Mouse (Mus musculus) lung, postnatal 0 days (tissue): ENCODE measurements around the gene Pdia4. TPM values are rescaled to one million over a fixed set of nuclear protein-coding genes. Genes with fewer than 3 reads are reported as not detected.
A peak's percentile ranks its signal among the peaks of the same experiment; 100 is the strongest.

Experiments
- ATAC-seq: fragments of 200-750 bp; cut with Nextera tagmentation; 2 replicates; pipeline ENCODE4 v1.8.0; 2017; ENCODE audit warnings: moderate library complexity
- DNase-seq: peaks from one replicate; pipeline ENCODE4 v3.0.0-alpha.2; 2016; ENCODE audit warnings: low spot score
- H3K27ac ChIP-seq: fragments of 300-500 bp; sonication (generic); 2 replicates; pipeline ENCODE4 v1.5.1; 2014; ENCODE audit warnings: antibody characterized with exemption, mild to moderate bottlenecking, low read length, mixed read lengths
- H3K27me3 ChIP-seq: fragments of 300-500 bp; sonication (generic); replicated peaks from 2 replicates; pipeline ENCODE4 v1.6.1; 2014; ENCODE audit warnings: low read length, mixed read lengths; ENCODE audit not compliant: insufficient read depth
- H3K36me3 ChIP-seq: fragments of 300-500 bp; sonication (generic); 2 replicates; pipeline ENCODE4 v1.6.1; 2014; ENCODE audit warnings: low read length, mixed read lengths; ENCODE audit not compliant: insufficient read depth
- H3K4me1 ChIP-seq: fragments of 300-500 bp; sonication (generic); 2 replicates; pipeline ENCODE4 v1.6.1; 2014; ENCODE audit warnings: antibody characterized with exemption, low read depth, low read length, mixed read lengths; ENCODE audit not compliant: insufficient read depth
- H3K4me2 ChIP-seq: fragments of 300-500 bp; sonication (generic); replicated peaks from 2 replicates; pipeline ENCODE4 v1.6.1; 2014; ENCODE audit warnings: low read depth, mild to moderate bottlenecking, low read length, moderate library complexity, mixed read lengths
- H3K4me3 ChIP-seq: fragments of 300-500 bp; sonication (generic); 2 replicates; pipeline ENCODE4 v1.5.1; 2014; ENCODE audit warnings: low read depth, low read length
- H3K9ac ChIP-seq: fragments of 300-500 bp; sonication (generic); replicated peaks from 2 replicates; pipeline ENCODE4 v1.6.1; 2014; ENCODE audit warnings: low read depth, mild to moderate bottlenecking
- H3K9me3 ChIP-seq: fragments of 300-500 bp; sonication (generic); 2 replicates; pipeline ENCODE4 v1.6.1; 2016; ENCODE audit warnings: low read length, mixed read lengths
- CTCF ChIP-seq: IDR thresholded peaks from 2 replicates; pipeline ENCODE4 v1.5.1; 2016; ENCODE audit warnings: antibody characterized with exemption, mild to moderate bottlenecking
- EP300 ChIP-seq: IDR thresholded peaks from 2 replicates; pipeline ENCODE4 v1.6.1; 2016; ENCODE audit warnings: antibody characterized with exemption, mild to moderate bottlenecking, control low read depth
- WGBS: fragments of 180-500 bp; shearing (Covaris S2); extraction: QIAGEN DNeasy Blood & Tissue Kit; methylation state at CpG from one replicate; pipeline ENCODE4 v1.1.7; 2014; 5-methylcytosine and 5-hydroxymethylcytosine counted together
- polyA plus RNA-seq: library from polyadenylated mRNA; unstranded; fragments of >200 nt; fragmentation: Nextera tagmentation; extraction: Ambion mirVana; gene quantifications from 2 replicates; pipeline ENCODE4 v1.2.1, GENCODE M21; 2015

Pdia4 gene
- polyA plus RNA-seq, 1 experiment from 2014 or later, result 98.0 TPM

DNA sequence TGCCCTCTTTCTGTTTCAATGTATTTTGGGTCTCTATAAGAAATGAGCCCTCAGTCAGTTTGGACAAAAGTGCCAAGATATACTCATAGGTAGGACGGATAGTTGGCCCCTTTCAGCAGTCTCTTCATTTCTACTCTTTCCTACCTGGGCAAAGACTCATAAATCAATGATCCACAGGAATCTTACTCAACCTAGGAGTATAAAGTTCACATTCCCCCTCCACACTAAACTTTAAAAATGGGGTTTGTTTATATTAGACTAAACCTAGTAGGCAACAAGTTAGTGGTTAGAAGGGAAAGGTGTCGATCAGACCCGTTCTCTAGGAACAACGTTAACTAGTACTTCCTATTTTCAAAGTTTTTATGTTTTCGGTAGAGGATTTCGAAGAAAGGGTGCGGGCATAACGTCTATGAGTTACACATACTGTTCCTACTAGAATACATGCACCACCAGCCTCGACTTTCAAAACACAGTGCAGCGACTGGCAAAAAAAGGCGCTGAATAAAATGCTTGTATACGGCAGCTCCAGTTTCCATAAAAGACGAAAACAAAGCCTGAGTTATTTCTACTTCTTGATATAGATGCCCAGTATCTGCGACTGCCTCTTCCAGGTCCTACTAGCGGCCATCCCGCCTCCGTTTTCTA is 837 bp downstream of the Pdia4 start:
- peak overlapping the region; percentile 81 for H3K27ac ChIP-seq
- H3K4me3 ChIP-seq, result peak overlapping the region; percentile 78
- H3K4me1 ChIP-seq, result peaks cover 11% of the 10 kb centered on the region; the same call in 1 of the 2 replicates
- no peaks in the 10 kb centered on the region for H3K27me3 ChIP-seq
- peak overlapping the region; percentile 70 for H3K9ac ChIP-seq
- no peaks in the 10 kb centered on the region for H3K36me3 ChIP-seq
- DNase-seq (peak; percentile 16), ATAC-seq (no peak)
- no peaks in the 10 kb centered on the region for H3K9me3 ChIP-seq
- no peak for TF ChIP-seq CTCF
- no peak for TF ChIP-seq EP300
- peak overlapping the region; percentile 81 for H3K4me2 ChIP-seq
- under 1% methylated on average over 17 of the region's 17 CpGs for WGBS

DNA sequence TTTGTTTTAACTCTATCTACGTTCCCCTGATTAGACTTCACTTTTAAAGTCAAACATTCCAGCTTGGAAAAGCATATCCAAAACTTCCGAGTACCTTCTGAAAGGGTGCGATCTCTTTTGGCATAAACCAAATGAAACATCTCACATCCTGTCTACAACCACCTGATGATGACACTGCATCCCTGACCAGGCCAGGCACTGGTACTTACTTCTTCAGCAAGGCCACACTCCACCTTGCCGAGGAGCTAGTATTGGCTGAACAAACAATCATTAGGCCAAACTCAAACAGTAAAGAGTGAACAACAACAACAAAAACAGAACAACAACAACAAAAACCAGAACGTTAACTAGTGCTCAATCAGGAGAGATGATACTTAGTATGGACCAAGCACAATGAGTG is 1.9 kb downstream of the Pdia4 start:
- no peak overlapping the region for H3K27ac ChIP-seq
- H3K27me3 ChIP-seq, result no peaks in the 10 kb centered on the region
- TF ChIP-seq EP300 (no peak), CTCF (no peak)
- 26% methylated on average over 5 of the region's 5 CpGs for WGBS
- H3K4me2 ChIP-seq, result peak overlapping the region; percentile 81
- peaks cover 5% of the 10 kb centered on the region; the same call in 1 of the 2 replicates for H3K36me3 ChIP-seq
- no peak overlapping the region for H3K9ac ChIP-seq
- no peak for ATAC-seq
- 0 out of 2 replicates have a peak overlapping the region, but pooled peaks have one; percentile 1 for H3K4me3 ChIP-seq
- no peak for DNase-seq
- no peaks in the 10 kb centered on the region for H3K9me3 ChIP-seq
- peaks cover 11% of the 10 kb centered on the region; the same call in 1 of the 2 replicates for H3K4me1 ChIP-seq

DNA sequence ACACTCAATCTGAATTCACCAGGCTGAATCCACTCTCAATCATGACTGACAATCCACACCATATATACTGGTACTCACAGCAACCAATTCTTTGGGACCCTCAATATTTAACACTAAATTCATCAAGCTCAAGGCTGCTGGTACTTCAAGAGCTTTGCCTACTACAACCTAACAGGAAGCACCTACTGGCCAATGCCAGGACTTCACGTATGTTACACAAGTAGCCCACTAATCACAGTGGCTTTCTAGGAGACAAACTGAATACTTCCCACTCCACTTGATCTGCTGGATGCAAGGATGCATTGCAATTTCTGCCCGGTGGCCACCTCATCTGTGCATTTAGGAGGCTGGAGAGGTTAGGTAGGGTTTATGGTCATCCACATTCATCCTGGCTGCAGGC is 3.0 kb downstream of the Pdia4 start:
- peak; percentile 40 for DNase-seq
- H3K4me3 ChIP-seq, result no peak overlapping the region
- ATAC-seq, result no peak
- H3K36me3 ChIP-seq, result peaks cover 10% of the 10 kb centered on the region; the same call in 1 of the 2 replicates
- TF ChIP-seq CTCF (peak; percentile 37), EP300 (no peak)
- H3K27ac ChIP-seq, result no peak overlapping the region
- no peaks in the 10 kb centered on the region for H3K27me3 ChIP-seq
- no peak overlapping the region for H3K9ac ChIP-seq
- H3K4me2 ChIP-seq, result no peak overlapping the region
- peaks cover 11% of the 10 kb centered on the region; the same call in 1 of the 2 replicates for H3K4me1 ChIP-seq
- no peaks in the 10 kb centered on the region for H3K9me3 ChIP-seq
- 31% methylated on average over 2 of the region's 2 CpGs for WGBS

DNA sequence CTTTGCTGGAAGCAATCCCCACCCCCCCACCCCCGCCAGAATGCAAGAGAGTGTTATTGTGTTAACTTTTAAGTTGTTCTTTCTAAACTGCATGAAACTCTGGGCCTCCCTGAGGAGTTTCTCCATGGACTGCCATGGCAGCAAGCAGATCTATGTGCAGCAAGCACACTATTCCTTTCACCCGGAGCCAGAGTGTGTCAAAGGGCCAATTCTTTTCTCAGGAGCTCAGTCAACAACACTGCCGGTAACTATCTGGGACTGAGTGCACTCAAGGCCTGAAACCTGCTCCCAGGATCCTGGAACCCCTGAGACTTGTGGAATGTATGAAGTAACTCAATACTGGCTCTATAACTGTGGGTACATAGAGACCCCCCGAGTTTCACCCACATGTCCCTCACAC is 4.2 kb downstream of the Pdia4 start:
- H3K36me3 ChIP-seq, result peaks cover 15% of the 10 kb centered on the region; the same call in 1 of the 2 replicates
- no peaks in the 10 kb centered on the region for H3K27me3 ChIP-seq
- H3K27ac ChIP-seq, result no peak overlapping the region
- DNase-seq (peak; percentile 34), ATAC-seq (no peak)
- no peak overlapping the region for H3K4me2 ChIP-seq
- H3K9me3 ChIP-seq, result no peaks in the 10 kb centered on the region
- H3K4me1 ChIP-seq, result peaks cover 11% of the 10 kb centered on the region; the same call in 1 of the 2 replicates
- no peak overlapping the region for H3K4me3 ChIP-seq
- H3K9ac ChIP-seq, result no peak overlapping the region
- 61% methylated on average over 4 of the region's 4 CpGs for WGBS
- TF ChIP-seq EP300 (no peak), CTCF (no peak)

DNA sequence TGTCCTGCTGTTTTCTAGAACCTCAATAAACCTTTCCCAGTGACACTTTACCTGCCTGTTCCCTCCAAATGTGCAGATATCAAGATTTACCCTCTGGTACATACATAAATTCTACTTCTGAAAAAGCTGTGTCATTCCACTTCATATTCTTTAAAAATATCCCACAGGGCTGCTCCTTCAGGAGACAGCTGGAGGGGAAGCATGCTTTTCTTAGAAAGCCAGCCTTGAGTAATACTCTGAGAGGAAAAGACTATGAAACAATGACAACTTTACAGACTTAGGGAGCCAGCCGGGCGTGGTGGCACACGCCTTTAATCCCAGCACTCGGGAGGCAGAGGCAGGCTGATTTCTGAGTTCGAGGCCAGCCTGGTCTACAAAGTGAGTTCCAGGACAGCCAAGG is 4.7 kb downstream of the Pdia4 start:
- peaks cover 15% of the 10 kb centered on the region; the same call in 1 of the 2 replicates for H3K36me3 ChIP-seq
- no peak overlapping the region for H3K4me3 ChIP-seq
- no peak overlapping the region; the same call in 1 of the 2 replicates for H3K27ac ChIP-seq
- TF ChIP-seq CTCF, result no peak
- no peak for TF ChIP-seq EP300
- H3K27me3 ChIP-seq, result no peaks in the 10 kb centered on the region
- H3K9me3 ChIP-seq, result no peaks in the 10 kb centered on the region
- 72% methylated on average over 5 of the region's 5 CpGs for WGBS
- peaks cover 11% of the 10 kb centered on the region; the same call in 1 of the 2 replicates for H3K4me1 ChIP-seq
- ATAC-seq, result no peak
- DNase-seq, result no peak
- H3K4me2 ChIP-seq, result no peak overlapping the region
- H3K9ac ChIP-seq, result no peak overlapping the region

DNA sequence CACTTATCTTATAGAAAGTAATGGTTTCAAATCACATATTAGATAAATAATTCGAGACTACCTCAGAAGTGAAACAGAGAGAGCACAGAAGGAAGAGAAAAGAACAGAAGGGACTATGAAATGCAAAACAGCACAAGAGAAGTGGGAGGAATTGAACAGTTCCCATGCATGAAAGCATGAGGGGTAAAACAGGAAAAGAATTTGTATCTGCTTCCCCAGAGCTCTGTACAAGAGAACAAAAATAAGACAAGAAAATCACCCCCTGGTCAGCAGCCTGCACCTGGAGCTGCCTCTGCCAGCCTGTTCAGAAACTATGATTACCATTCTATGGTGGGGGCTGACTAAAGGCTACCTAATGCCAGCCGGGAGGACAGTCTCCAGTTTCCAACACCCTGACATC is 5.8 kb downstream of the Pdia4 start:
- H3K4me3 ChIP-seq, result no peak overlapping the region
- no peak overlapping the region for H3K4me2 ChIP-seq
- WGBS, result 90% methylated on average over 2 of the region's 2 CpGs
- H3K27me3 ChIP-seq, result no peaks in the 10 kb centered on the region
- H3K9ac ChIP-seq, result no peak overlapping the region
- ATAC-seq (no peak), DNase-seq (no peak)
- peaks cover 19% of the 10 kb centered on the region for H3K36me3 ChIP-seq
- H3K4me1 ChIP-seq, result peaks cover 11% of the 10 kb centered on the region; the same call in 1 of the 2 replicates
- H3K9me3 ChIP-seq, result no peaks in the 10 kb centered on the region
- H3K27ac ChIP-seq, result no peak overlapping the region
- no peak for TF ChIP-seq EP300
- no peak for TF ChIP-seq CTCF
